Mouse (Mus musculus): ENCODE results near the gene Klf9. TPM values are rescaled to one million over a fixed set of nuclear protein-coding genes. Genes with fewer than 3 reads are reported as not detected.

Gene Klf9
- polyA plus RNA-seq, 1 experiment from 2014 or later = 2.2 TPM

DNA sequence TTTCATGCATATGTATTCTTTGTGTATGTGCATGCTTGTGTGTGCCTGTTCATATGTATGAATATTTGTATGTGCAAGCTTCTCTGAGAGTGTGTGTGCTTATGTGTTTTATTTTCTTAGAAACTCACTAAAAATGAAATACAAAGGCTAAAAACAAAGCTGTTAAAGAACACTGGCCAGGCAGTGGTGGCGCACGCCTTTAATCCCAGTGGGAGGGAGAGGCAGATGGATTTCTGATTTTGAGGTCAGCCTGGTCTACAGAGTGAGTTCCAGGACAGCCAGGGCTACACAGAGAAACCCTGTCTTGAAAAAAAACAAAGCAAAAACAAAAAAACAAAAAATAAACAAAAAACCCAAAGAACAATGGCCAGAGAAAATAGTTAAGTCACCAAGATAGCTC is 30.1 kb downstream of the Klf9 start:
- 93% methylated on average over 2 of the region's 2 CpGs for WGBS
- Histone ChIP-seq H3K4me1 (replicated peaks; ENCODE audit: control insufficient read depth, insufficient read depth, low read length) (no peaks in the 10 kb centered on the region), H3K9me3 (ENCODE audit: control insufficient read depth, low read length) (no peaks in the 10 kb centered on the region), H3K27me3 (replicated peaks; ENCODE audit: control insufficient read depth, insufficient read depth, low read length) (no peaks in the 10 kb centered on the region), H3K4me2 (ENCODE audit: low read length) (no peak overlapping the region), H3K4me3 (replicated peaks; ENCODE audit: low read length) (no peak overlapping the region), H3K9ac (replicated peaks; ENCODE audit: low read depth, low read length) (no peak overlapping the region), H3K27ac (ENCODE audit: low read length) (no peak overlapping the region), H3K36me3 (ENCODE audit: control insufficient read depth, insufficient read depth) (no peaks in the 10 kb centered on the region)
- ATAC-seq = no peak

DNA sequence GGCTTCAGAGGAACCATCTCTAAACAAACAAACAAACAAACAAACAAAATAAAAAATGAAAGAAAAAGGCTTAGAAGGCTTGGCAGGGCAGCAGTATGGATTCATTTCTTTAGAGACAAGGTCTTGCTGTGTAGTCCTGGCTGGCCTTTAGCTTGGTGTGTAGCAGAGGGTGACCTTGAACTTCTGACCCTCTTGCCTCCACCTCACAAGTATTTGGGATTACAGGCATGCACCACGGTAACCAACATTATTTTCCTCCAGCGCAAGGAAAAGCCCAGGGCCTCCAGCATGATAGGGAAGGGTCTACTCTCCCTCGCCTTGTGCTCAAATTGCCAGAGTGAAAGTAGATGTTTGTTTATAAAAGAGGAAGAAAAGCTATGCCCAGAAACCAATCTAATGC is 34.1 kb downstream of the Klf9 start:
- Histone ChIP-seq H3K9ac (replicated peaks; ENCODE audit: low read depth, low read length) (no peak overlapping the region), H3K36me3 (ENCODE audit: control insufficient read depth, insufficient read depth) (no peaks in the 10 kb centered on the region), H3K27me3 (replicated peaks; ENCODE audit: control insufficient read depth, insufficient read depth, low read length) (no peaks in the 10 kb centered on the region), H3K4me1 (replicated peaks; ENCODE audit: control insufficient read depth, insufficient read depth, low read length) (no peaks in the 10 kb centered on the region), H3K4me3 (replicated peaks; ENCODE audit: low read length) (no peak overlapping the region), H3K4me2 (ENCODE audit: low read length) (no peak overlapping the region), H3K27ac (ENCODE audit: low read length) (no peak overlapping the region), H3K9me3 (ENCODE audit: control insufficient read depth, low read length) (no peaks in the 10 kb centered on the region)
- ATAC-seq = no peak
- 87% methylated on average over 3 of the region's 3 CpGs for WGBS

DNA sequence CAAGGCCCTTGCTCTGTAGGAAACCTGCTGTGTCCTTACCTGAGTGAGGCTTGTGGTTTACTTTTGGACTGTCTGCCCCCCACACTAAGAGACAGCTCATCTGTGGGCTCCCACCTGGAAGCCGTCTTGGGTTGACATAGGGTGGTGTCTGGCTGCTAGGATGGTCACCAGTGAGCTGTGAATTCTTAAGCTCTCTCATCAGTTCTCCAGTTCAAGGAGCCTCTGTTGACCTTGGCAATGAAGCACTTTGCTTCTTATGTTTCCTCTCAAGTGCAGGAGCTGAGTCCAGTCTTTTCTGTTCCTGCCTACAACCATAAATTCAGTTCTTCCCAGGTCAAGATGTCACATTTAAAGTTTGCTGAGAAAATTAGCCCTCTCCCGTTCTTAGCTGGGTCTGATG is 34.5 kb downstream of the Klf9 start:
- no peaks in the 10 kb centered on the region for H3K36me3 ChIP-seq (ENCODE audit: control insufficient read depth, insufficient read depth)
- no peaks in the 10 kb centered on the region for H3K4me1 ChIP-seq (replicated peaks; ENCODE audit: control insufficient read depth, insufficient read depth, low read length)
- no peak overlapping the region for H3K9ac ChIP-seq (replicated peaks; ENCODE audit: low read depth, low read length)
- H3K4me2 ChIP-seq (ENCODE audit: low read length) = no peak overlapping the region
- no peak overlapping the region for H3K27ac ChIP-seq (ENCODE audit: low read length)
- 84% methylated on average over 2 of the region's 2 CpGs for WGBS
- H3K4me3 ChIP-seq (replicated peaks; ENCODE audit: low read length) = no peak overlapping the region
- no peak for ATAC-seq
- H3K27me3 ChIP-seq (replicated peaks; ENCODE audit: control insufficient read depth, insufficient read depth, low read length) = no peaks in the 10 kb centered on the region
- H3K9me3 ChIP-seq (ENCODE audit: control insufficient read depth, low read length) = no peaks in the 10 kb centered on the region

DNA sequence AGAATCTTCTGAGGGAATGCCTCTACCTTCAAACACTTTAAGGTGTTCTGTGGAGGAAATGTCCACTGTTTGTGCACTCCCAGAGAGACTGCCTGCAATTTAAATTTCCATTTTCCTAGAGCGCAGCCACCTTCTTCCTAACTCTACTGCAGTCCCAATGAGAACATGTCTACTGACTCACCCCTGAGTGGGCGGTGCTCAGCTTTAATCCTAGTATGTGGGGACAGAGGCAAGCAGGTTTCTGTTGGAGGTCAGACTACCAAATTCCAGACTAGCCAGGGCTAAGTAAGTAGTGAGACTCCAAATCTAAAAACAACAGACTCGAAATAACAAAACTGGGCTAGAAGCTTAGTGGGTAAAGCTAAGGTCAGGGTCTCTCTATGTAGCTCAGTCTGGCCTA is 37.5 kb downstream of the Klf9 start:
- no peaks in the 10 kb centered on the region for H3K27me3 ChIP-seq (replicated peaks; ENCODE audit: control insufficient read depth, insufficient read depth, low read length)
- no peak overlapping the region for H3K9ac ChIP-seq (replicated peaks; ENCODE audit: low read depth, low read length)
- no peaks in the 10 kb centered on the region for H3K9me3 ChIP-seq (ENCODE audit: control insufficient read depth, low read length)
- H3K4me1 ChIP-seq (replicated peaks; ENCODE audit: control insufficient read depth, insufficient read depth, low read length) = no peaks in the 10 kb centered on the region
- ATAC-seq = no peak
- no peaks in the 10 kb centered on the region for H3K36me3 ChIP-seq (ENCODE audit: control insufficient read depth, insufficient read depth)
- H3K27ac ChIP-seq (ENCODE audit: low read length) = no peak overlapping the region
- no peak overlapping the region for H3K4me2 ChIP-seq (ENCODE audit: low read length)
- H3K4me3 ChIP-seq (replicated peaks; ENCODE audit: low read length) = no peak overlapping the region
- WGBS = 93% methylated on average over 3 of the region's 3 CpGs

DNA sequence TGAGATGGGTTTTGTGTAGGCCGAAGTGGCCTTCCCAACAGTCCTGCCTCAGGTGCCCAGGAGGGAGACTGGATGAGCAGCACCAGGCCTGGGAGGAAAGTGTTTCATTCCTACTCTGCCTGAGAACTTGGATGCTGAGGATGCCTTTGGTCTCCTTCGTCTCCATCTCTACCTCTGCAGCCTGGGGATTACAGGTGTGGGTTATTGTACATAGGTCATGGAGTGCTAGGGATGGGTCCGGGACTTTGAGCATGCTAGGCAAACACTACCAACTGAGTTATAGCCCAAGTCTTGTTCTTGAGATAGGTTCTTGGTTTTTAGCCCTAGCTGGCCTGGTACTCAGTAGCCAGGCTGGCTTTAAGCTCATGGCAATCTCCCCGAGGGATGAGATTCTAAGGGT is 42.5 kb downstream of the Klf9 start:
- Histone ChIP-seq H3K4me1 (replicated peaks; ENCODE audit: control insufficient read depth, insufficient read depth, low read length) (no peaks in the 10 kb centered on the region), H3K27me3 (replicated peaks; ENCODE audit: control insufficient read depth, insufficient read depth, low read length) (no peaks in the 10 kb centered on the region), H3K4me2 (ENCODE audit: low read length) (no peak overlapping the region), H3K9ac (replicated peaks; ENCODE audit: low read depth, low read length) (no peak overlapping the region), H3K36me3 (ENCODE audit: control insufficient read depth, insufficient read depth) (no peaks in the 10 kb centered on the region), H3K27ac (ENCODE audit: low read length) (no peak overlapping the region), H3K4me3 (replicated peaks; ENCODE audit: low read length) (no peak overlapping the region), H3K9me3 (ENCODE audit: control insufficient read depth, low read length) (no peaks in the 10 kb centered on the region)
- ATAC-seq = no peak
- WGBS = 95% methylated on average over 4 of the region's 4 CpGs

DNA sequence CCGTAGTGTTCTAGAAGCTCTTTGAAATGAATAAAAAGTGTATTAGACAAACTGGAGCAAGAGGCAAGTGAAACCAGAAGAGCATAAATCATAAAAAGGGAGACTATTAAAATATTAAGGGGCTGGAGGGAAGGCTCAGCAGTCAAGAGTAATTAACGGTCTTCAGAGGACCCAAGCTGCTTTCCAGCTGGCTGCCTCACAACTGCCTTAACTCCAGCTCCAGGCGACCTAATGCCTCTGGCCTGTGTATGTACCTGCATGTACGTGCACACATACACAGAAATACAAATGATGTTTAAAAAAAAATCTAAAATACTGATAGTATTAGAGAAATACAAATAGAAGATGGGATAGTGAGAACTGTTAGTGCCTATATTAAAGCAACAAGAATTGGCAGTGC is 43.0 kb downstream of the Klf9 start:
- no peak for ATAC-seq
- 78% methylated on average over 4 of the region's 4 CpGs for WGBS
- H3K27ac ChIP-seq (ENCODE audit: low read length) = no peak overlapping the region

DNA sequence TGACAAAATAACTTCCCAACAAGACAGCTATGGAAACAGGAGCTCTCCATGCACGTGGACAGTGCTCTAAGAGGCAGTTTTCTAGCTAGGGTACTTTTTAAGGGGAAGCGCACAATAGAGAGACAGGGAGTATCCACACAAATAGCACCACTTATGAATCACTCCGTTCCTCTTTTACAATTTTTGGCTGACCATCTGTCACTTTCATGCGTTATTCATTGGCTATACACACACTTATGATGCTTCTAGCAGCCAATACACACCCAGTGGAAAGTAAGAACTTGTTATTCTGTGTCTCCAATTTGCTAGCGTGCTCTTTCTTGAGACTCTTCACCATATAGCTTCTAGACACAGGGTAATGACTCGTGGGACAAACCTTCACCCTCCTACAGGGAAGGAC is 46.7 kb downstream of the Klf9 start:
- H3K36me3 ChIP-seq (ENCODE audit: control insufficient read depth, insufficient read depth) = no peaks in the 10 kb centered on the region
- no peak overlapping the region for H3K9ac ChIP-seq (replicated peaks; ENCODE audit: low read depth, low read length)
- no peak overlapping the region for H3K27ac ChIP-seq (ENCODE audit: low read length)
- H3K27me3 ChIP-seq (replicated peaks; ENCODE audit: control insufficient read depth, insufficient read depth, low read length) = no peaks in the 10 kb centered on the region
- no peak overlapping the region for H3K4me3 ChIP-seq (replicated peaks; ENCODE audit: low read length)
- H3K4me2 ChIP-seq (ENCODE audit: low read length) = no peak overlapping the region
- no peaks in the 10 kb centered on the region for H3K9me3 ChIP-seq (ENCODE audit: control insufficient read depth, low read length)
- WGBS = 64% methylated on average over 6 of the region's 6 CpGs
- H3K4me1 ChIP-seq (replicated peaks; ENCODE audit: control insufficient read depth, insufficient read depth, low read length) = no peaks in the 10 kb centered on the region
- ATAC-seq = peak; percentile 58; the same call in 1 of the 2 replicates

More for the DNA sequence above, 43.0 kb downstream of the Klf9 start:
- H3K9me3 ChIP-seq (ENCODE audit: control insufficient read depth, low read length) = no peaks in the 10 kb centered on the region
- no peaks in the 10 kb centered on the region for H3K36me3 ChIP-seq (ENCODE audit: control insufficient read depth, insufficient read depth)
- H3K4me2 ChIP-seq (ENCODE audit: low read length) = no peak overlapping the region
- H3K27me3 ChIP-seq (replicated peaks; ENCODE audit: control insufficient read depth, insufficient read depth, low read length) = no peaks in the 10 kb centered on the region
- no peaks in the 10 kb centered on the region for H3K4me1 ChIP-seq (replicated peaks; ENCODE audit: control insufficient read depth, insufficient read depth, low read length)
- H3K9ac ChIP-seq (replicated peaks; ENCODE audit: low read depth, low read length) = no peak overlapping the region
- no peak overlapping the region for H3K4me3 ChIP-seq (replicated peaks; ENCODE audit: low read length)

DNA sequence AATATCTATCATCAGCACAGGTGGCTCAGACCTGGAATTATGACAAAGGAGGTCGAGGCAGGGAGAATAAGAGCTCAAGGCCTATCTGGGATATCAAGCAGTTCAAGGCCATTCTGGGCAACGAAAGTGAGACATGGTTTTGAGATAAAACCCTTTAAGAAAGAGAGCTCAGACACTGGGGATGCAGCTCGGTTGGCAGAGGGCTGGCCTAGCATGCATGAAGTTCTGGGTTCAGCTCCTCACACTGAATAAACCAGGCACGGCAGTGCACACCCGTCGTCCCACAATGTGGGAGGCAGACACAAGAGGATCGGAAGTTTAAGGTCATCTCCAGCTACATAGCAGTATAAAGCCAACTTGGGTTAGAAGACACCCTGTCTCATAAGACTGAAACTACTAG is 48.0 kb downstream of the Klf9 start:
- no peak for ATAC-seq
- Histone ChIP-seq H3K4me2 (ENCODE audit: low read length) (no peak overlapping the region), H3K27me3 (replicated peaks; ENCODE audit: control insufficient read depth, insufficient read depth, low read length) (no peaks in the 10 kb centered on the region), H3K9ac (replicated peaks; ENCODE audit: low read depth, low read length) (no peak overlapping the region), H3K4me1 (replicated peaks; ENCODE audit: control insufficient read depth, insufficient read depth, low read length) (no peaks in the 10 kb centered on the region), H3K9me3 (ENCODE audit: control insufficient read depth, low read length) (no peaks in the 10 kb centered on the region), H3K27ac (ENCODE audit: low read length) (no peak overlapping the region), H3K4me3 (replicated peaks; ENCODE audit: low read length) (no peak overlapping the region), H3K36me3 (ENCODE audit: control insufficient read depth, insufficient read depth) (no peaks in the 10 kb centered on the region)
- WGBS = 94% methylated on average over 7 of the region's 7 CpGs

DNA sequence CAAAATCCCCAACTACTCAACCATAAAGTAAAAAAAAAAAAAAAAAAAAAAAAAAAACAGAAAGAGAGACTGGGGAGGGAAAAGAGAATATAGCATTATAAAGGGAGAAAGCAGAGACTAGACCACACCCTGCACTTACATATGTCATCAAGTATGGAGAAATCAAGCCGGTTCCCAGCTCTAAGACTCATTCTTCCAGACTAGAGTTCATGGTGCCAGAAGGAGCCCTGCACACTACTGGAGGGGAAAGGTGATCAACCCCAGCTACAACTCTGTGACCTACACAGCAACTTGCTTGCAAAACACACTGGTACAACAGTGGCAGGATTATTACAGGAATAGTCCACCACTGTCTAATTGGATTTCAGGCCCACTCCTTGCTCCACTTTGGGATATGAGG is 48.7 kb downstream of the Klf9 start:
- Histone ChIP-seq H3K27ac (ENCODE audit: low read length) (no peak overlapping the region), H3K36me3 (ENCODE audit: control insufficient read depth, insufficient read depth) (no peaks in the 10 kb centered on the region), H3K4me2 (ENCODE audit: low read length) (no peak overlapping the region), H3K27me3 (replicated peaks; ENCODE audit: control insufficient read depth, insufficient read depth, low read length) (no peaks in the 10 kb centered on the region), H3K4me1 (replicated peaks; ENCODE audit: control insufficient read depth, insufficient read depth, low read length) (no peaks in the 10 kb centered on the region), H3K4me3 (replicated peaks; ENCODE audit: low read length) (no peak overlapping the region), H3K9me3 (ENCODE audit: control insufficient read depth, low read length) (no peaks in the 10 kb centered on the region), H3K9ac (replicated peaks; ENCODE audit: low read depth, low read length) (no peak overlapping the region)
- ATAC-seq = no peak
- 100% methylated on average over 1 of the region's 1 CpGs for WGBS

DNA sequence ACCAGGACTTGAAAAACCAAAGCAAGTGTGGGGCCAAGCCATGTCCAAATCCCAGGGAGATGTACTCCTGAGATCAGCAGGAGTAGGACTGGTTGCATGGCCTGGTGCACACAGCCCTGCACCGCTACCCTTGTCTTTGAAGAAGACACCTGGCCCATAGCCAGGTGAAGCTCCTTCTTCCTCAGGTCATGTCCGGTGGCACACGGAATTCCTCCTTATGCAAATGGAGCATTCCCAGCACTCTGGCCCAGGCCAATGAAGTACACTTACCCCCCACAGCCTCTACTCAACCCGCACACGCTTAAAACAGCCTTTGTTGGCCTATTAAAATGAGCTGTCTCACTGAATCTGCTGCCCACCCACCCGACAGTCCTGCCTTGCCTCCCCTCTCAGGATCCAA is 50.5 kb downstream of the Klf9 start:
- Histone ChIP-seq H3K27me3 (replicated peaks; ENCODE audit: control insufficient read depth, insufficient read depth, low read length) (no peaks in the 10 kb centered on the region), H3K9ac (replicated peaks; ENCODE audit: low read depth, low read length) (no peak overlapping the region), H3K36me3 (ENCODE audit: control insufficient read depth, insufficient read depth) (no peaks in the 10 kb centered on the region), H3K27ac (ENCODE audit: low read length) (no peak overlapping the region), H3K4me1 (replicated peaks; ENCODE audit: control insufficient read depth, insufficient read depth, low read length) (no peaks in the 10 kb centered on the region), H3K9me3 (ENCODE audit: control insufficient read depth, low read length) (no peaks in the 10 kb centered on the region), H3K4me3 (replicated peaks; ENCODE audit: low read length) (no peak overlapping the region), H3K4me2 (ENCODE audit: low read length) (no peak overlapping the region)
- 87% methylated on average over 6 of the region's 6 CpGs for WGBS
- ATAC-seq = no peak

Measured in forebrain, embryonic 16.5 days (tissue).